Mouse (Mus musculus): ENCODE results near the gene Gm29427.

GRCm38 (mm10) chr1:130629521-130629920 lies 86.1 kb downstream of the Gm29427 start, which contains the start of gene Zp3r:
- TF ChIP-seq CTCF (IDR thresholded peaks at IDR 0.05; ENCODE audit: low read depth, low read length), result no peak
- no peak for TF ChIP-seq EP300 (IDR thresholded peaks at IDR 0.05; ENCODE audit: insufficient read depth, low read depth, low read length)
